Mouse (Mus musculus) brain, embryonic 14.5 days (tissue): ENCODE data around the gene Zfp385b.

Experiments
- CTCF ChIP-seq: fragments of 200-500 bp; IDR thresholded peaks from 2 replicates; pipeline ENCODE4 v1.5.1; 2012; ENCODE audit warnings: inconsistent platforms, mild to moderate bottlenecking, moderate library complexity, borderline replicate concordance; ENCODE audit not compliant: insufficient read depth, insufficient read length; ENCODE audit errors: extremely low read depth
- POLR2A ChIP-seq: fragments of 200-500 bp; IDR thresholded peaks from 2 replicates; pipeline ENCODE4 v1.6.1; 2012; ENCODE audit warnings: mild to moderate bottlenecking, inconsistent platforms, borderline replicate concordance; ENCODE audit not compliant: poor library complexity, insufficient read depth, insufficient read length, severe bottlenecking; ENCODE audit errors: extremely low read depth

- TF ChIP-seq POLR2A, result no peak
- TF ChIP-seq CTCF, result no peak
These were observed 114.0 kb downstream of the Zfp385b start for GRCm38 (mm10) chr2:77705476-77705875.
